Mouse (Mus musculus): ENCODE measurements at regions not wholly inside any gene's neighbourhood (a gene's known extent, or its start where the extent isn't known, plus 50 kb on each side); places are given as distances from the start of the nearest gene placed in this dataset.

DNA sequence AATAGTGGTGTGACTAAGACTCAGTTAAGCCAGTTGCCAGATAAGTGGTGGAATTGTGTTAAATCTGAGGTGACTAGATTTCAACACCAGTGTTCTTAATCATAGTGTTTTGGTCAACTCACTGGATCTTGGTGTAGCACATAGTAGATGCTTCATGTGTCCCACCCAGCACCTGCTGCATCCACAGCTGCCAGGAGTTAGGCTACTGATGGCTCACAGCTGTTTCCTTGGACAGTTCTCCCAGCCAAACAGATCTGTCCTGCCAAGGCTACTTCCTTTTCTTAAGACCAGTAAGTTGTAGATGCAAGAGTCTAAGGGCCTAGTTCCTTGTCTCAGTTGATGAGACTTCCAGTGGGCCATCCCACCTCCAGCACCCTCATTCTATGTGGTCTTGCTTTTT, 82.9 kb upstream of the Gm15217 start:
- TF ChIP-seq CTCF (IDR thresholded peaks at IDR 0.05; ENCODE audit: insufficient read depth, low read depth, low read length) (no peak), POLR2A (IDR thresholded peaks at IDR 0.05; ENCODE audit: insufficient read depth, low read depth, low read length) (no peak)
- no peak overlapping the region for H3K27ac ChIP-seq (ENCODE audit: insufficient read depth, low read depth, low read length)
- no peaks in the 10 kb centered on the region for H3K4me1 ChIP-seq (ENCODE audit: control insufficient read depth, insufficient read depth, low read length)
- no peak overlapping the region for H3K4me3 ChIP-seq (ENCODE audit: insufficient read depth, low read depth, low read length)

DNA sequence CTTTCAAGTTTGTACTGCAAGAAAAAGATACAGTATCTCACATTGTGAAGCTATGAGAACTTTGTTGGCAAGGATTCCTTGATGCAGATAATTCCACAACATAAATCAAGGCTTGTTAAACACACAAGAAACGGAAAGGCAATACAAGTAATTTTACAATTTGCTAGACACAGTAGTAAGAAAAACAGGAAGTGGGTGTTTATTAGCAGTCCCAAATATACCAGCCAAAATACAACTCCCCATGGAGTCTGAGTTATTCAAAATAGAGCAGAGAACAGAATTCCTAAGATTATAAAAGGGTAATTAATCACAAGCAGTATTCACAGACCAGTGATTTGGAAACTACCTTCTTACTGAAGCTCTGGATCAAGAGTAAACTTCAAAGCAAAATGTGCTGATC, 78.7 kb upstream of the Gm15217 start:
- H3K27ac ChIP-seq (ENCODE audit: insufficient read depth, low read depth, low read length), result no peak overlapping the region
- H3K4me3 ChIP-seq (ENCODE audit: insufficient read depth, low read depth, low read length), result no peak overlapping the region
- TF ChIP-seq POLR2A (IDR thresholded peaks at IDR 0.05; ENCODE audit: insufficient read depth, low read depth, low read length), result no peak
- no peak for TF ChIP-seq CTCF (IDR thresholded peaks at IDR 0.05; ENCODE audit: insufficient read depth, low read depth, low read length)
- no peaks in the 10 kb centered on the region for H3K4me1 ChIP-seq (ENCODE audit: control insufficient read depth, insufficient read depth, low read length)
- 48% methylated on average over 1 of the region's 1 CpGs for WGBS

DNA sequence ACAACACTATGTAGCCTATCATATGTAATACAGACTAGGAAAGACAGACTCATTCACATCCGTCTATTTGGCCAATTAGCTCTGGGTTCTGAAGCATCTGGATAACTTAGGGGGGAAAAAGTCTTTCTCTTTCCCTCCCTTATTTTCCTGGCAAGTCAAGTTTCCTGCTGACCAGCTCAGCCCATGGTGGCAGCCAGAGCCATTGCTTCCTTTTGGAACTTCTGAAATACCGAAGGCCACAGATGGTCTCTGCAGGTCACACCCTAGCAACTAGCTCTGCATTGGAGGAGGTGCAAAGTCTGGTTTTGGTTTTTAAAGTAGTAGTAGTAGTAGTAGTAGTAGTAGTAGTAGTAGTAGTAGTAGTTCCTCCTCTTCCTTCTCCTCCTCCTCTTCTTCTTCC, 76.6 kb upstream of the Gm15217 start:
- WGBS, result 94% methylated on average over 2 of the region's 2 CpGs
- H3K27ac ChIP-seq (ENCODE audit: insufficient read depth, low read depth, low read length), result no peak overlapping the region
- no peak overlapping the region for H3K4me3 ChIP-seq (ENCODE audit: insufficient read depth, low read depth, low read length)
- no peaks in the 10 kb centered on the region for H3K4me1 ChIP-seq (ENCODE audit: control insufficient read depth, insufficient read depth, low read length)
- TF ChIP-seq POLR2A (IDR thresholded peaks at IDR 0.05; ENCODE audit: insufficient read depth, low read depth, low read length) (no peak), CTCF (IDR thresholded peaks at IDR 0.05; ENCODE audit: insufficient read depth, low read depth, low read length) (no peak)

DNA sequence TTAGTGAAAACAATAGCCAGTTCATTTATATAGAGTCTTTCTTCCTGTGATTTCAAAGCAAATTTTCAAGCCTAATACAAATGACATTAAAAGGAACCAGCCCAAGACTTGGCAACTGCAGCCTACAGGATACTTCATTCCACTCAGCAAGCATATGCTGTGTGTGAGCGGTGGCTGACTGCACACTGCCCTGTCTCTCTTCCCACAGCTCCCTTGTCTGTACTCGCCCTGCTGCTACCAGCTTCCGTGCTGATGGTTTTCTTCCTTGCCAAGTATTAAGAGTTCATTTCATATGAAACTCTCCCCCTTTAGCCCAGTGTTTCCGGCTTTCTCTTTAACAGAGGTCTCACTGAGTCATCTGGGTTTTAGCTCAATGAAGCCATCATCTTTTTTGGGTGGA, 73.9 kb upstream of the Gm15217 start:
- Histone ChIP-seq H3K27ac (ENCODE audit: insufficient read depth, low read depth, low read length) (no peak overlapping the region), H3K4me3 (ENCODE audit: insufficient read depth, low read depth, low read length) (no peak overlapping the region), H3K4me1 (ENCODE audit: control insufficient read depth, insufficient read depth, low read length) (no peaks in the 10 kb centered on the region)
- 71% methylated on average over 4 of the region's 4 CpGs for WGBS
- TF ChIP-seq POLR2A (IDR thresholded peaks at IDR 0.05; ENCODE audit: insufficient read depth, low read depth, low read length), result no peak
- TF ChIP-seq CTCF (IDR thresholded peaks at IDR 0.05; ENCODE audit: insufficient read depth, low read depth, low read length), result no peak

DNA sequence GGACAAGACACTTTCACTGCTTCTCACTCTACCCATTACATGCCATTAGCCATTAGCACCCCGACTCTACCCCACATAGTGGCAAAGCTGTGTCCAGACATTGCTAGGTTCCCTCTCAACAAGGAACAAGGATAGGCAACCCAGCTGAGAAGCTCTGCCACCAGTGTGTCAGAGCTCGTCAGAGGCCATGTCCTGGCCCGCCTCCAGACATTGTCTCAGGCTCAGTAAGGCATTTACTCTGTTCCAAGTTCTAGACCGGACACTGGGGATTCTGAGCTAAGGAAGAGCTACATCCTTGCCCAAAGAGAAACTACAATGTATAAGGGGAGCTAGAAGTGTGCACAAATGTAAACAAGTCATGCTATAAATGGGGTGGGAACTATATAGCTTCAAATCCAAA, 66.2 kb upstream of the Gm15217 start:
- 77% methylated on average over 4 of the region's 4 CpGs for WGBS
- H3K4me1 ChIP-seq (ENCODE audit: control insufficient read depth, insufficient read depth, low read length), result no peaks in the 10 kb centered on the region; the same call in 1 of the 2 replicates
- TF ChIP-seq CTCF (IDR thresholded peaks at IDR 0.05; ENCODE audit: insufficient read depth, low read depth, low read length), result no peak
- TF ChIP-seq POLR2A (IDR thresholded peaks at IDR 0.05; ENCODE audit: insufficient read depth, low read depth, low read length), result no peak
- no peak overlapping the region for H3K27ac ChIP-seq (ENCODE audit: insufficient read depth, low read depth, low read length)
- H3K4me3 ChIP-seq (ENCODE audit: insufficient read depth, low read depth, low read length), result no peak overlapping the region

DNA sequence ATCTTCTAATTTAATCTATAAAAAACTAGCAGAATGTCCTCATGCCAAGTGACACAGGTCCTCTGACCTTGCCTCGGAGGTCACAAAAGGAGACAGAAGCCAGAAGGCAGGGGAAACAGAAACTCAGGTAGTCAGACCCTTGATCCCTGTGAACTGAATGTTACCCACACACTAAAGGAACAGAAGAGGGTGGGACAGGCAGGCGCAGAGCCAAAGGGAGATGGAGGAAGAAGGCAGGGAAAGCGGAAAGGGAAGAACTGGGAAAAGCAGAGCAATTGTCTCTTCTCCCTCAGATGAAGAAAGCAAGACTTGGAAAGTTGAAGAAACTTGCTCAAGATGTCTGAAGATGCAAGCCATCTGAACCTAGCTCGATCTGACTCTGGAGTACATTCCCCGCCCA, 62.7 kb upstream of the Gm15217 start:
- 92% methylated on average over 5 of the region's 5 CpGs for WGBS
- Histone ChIP-seq H3K4me3 (ENCODE audit: insufficient read depth, low read depth, low read length) (no peak overlapping the region), H3K27ac (ENCODE audit: insufficient read depth, low read depth, low read length) (no peak overlapping the region)

DNA sequence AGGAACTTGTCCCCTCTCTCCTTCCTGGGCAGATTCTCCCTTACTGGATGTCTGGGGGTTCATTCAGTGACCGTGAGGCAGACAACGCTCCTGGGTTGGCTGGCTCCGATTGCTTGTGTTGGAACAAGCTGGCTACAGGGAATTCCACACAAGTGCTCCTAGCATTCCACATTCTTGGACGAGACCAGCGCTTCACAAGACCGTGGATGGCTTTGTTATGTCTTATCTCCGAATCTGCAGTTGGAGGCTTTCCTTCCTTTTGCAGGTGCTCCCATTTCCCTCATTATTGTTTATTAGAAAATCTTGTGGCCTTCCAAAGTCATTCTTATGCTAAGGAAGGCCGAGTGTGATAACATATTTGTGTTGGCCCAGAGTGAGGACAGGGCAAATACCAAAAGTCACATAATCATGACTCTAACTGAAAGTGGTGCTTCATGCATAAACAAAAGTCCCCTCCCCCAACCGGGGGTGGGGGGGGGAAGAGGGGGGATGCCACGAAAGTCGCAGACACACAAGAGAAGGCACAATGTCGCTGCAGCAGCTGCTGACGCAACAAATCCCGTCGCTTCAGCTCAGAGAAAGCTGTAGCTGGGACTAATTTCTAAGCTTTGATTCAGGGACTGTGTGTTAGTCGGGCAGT, 61.7 kb upstream of the Gm15217 start:
- Histone ChIP-seq H3K27ac (ENCODE audit: insufficient read depth, low read depth, low read length) (no peak overlapping the region), H3K4me3 (ENCODE audit: insufficient read depth, low read depth, low read length) (no peak overlapping the region), H3K4me1 (ENCODE audit: control insufficient read depth, insufficient read depth, low read length) (no peaks in the 10 kb centered on the region; the same call in 1 of the 2 replicates)
- WGBS, result 74% methylated on average over 16 of the region's 16 CpGs
- TF ChIP-seq POLR2A (IDR thresholded peaks at IDR 0.05; ENCODE audit: insufficient read depth, low read depth, low read length) (no peak), CTCF (IDR thresholded peaks at IDR 0.05; ENCODE audit: insufficient read depth, low read depth, low read length) (no peak)

More for the DNA sequence above, 62.7 kb upstream of the Gm15217 start:
- TF ChIP-seq POLR2A (IDR thresholded peaks at IDR 0.05; ENCODE audit: insufficient read depth, low read depth, low read length) (no peak), CTCF (IDR thresholded peaks at IDR 0.05; ENCODE audit: insufficient read depth, low read depth, low read length) (no peak)
- no peaks in the 10 kb centered on the region; the same call in 1 of the 2 replicates for H3K4me1 ChIP-seq (ENCODE audit: control insufficient read depth, insufficient read depth, low read length)

DNA sequence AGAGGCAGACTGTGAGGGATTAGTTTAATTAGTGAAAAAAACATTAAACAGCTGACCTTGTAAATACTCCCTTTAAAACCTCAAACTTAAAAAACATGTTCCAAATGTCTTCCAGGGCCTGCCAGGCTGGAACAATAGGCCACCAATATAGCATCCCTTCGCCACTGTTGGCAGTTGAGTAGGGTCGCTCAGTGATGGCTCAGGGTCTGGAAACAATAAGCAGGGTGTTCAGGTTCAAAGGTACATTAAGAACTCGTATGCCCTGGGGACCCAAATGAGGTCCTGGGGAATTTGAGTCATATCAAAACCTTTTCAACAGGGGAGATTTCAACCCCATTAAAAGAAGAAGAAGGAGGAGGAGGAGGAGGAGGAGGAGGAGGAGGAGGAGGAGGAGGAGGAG, 51.1 kb upstream of the Gm15217 start:
- H3K4me3 ChIP-seq (ENCODE audit: insufficient read depth, low read depth, low read length), result no peak overlapping the region
- no peak overlapping the region for H3K27ac ChIP-seq (ENCODE audit: insufficient read depth, low read depth, low read length)
- WGBS, result 73% methylated on average over 3 of the region's 3 CpGs
- no peaks in the 10 kb centered on the region for H3K4me1 ChIP-seq (ENCODE audit: control insufficient read depth, insufficient read depth, low read length)
- TF ChIP-seq POLR2A (IDR thresholded peaks at IDR 0.05; ENCODE audit: insufficient read depth, low read depth, low read length) (no peak), CTCF (IDR thresholded peaks at IDR 0.05; ENCODE audit: insufficient read depth, low read depth, low read length) (no peak)
